Mouse (Mus musculus) heart, adult 18-20 months (tissue): Measurements from ENCODE around the gene Rnf39. TPM values are rescaled to one million over a fixed set of nuclear protein-coding genes. Genes with fewer than 3 reads are reported as not detected.
"Not testable (repeated sequence)": the region's sequence is repeated elsewhere in the genome, so short reads cannot be mapped to it uniquely, and the experiment has no call there.

Experiments used
- DNase-seq, 2 experiments: peaks; one replicate each; pipeline ENCODE4 v3.0.0; 2021 to 2022; ENCODE audit warnings: mixed read lengths in 1 of 2
- total RNA-seq, 2 experiments: library from RNA; stranded (reverse); gene quantifications; 2 replicates each; pipeline ENCODE4 v1.2.3; 2021

Rnf39 gene
- total RNA-seq, 2 experiments from 2014 or later = 0.72 to 0.87 TPM

GRCm38 (mm10) chr17:36982253-36983155, 39.8 kb downstream of the Rnf39 start:
- DNase-seq = no peak

GRCm38 (mm10) chr17:36988475-36988874, 45.8 kb downstream of the Rnf39 start:
- no peak for DNase-seq

DNA sequence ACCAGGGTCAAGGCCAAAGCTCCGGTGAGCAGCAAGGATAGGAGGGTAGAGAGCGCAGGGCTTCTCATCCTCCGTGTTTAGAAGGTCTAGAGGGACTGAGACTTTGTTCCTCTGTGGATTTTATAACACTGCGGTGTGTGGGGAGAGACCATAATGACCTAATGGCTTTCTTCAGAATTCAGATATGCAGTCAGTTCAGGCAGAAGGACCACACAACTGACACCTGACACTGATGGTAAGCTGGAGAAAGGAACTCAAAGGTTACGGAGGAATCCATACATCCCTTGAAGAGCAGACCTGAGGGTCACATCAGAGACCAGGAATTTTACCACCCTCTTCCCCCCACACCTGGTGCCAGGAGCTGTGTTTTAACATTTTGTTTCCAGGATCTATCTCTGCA, 46.7 kb downstream of the Rnf39 start, which contains the start of gene H2-M5:
TSS of gene H2-M5 (minus strand) at position 101 of the 400 bp plus-strand sequence.
- DNase-seq = no peak

DNA sequence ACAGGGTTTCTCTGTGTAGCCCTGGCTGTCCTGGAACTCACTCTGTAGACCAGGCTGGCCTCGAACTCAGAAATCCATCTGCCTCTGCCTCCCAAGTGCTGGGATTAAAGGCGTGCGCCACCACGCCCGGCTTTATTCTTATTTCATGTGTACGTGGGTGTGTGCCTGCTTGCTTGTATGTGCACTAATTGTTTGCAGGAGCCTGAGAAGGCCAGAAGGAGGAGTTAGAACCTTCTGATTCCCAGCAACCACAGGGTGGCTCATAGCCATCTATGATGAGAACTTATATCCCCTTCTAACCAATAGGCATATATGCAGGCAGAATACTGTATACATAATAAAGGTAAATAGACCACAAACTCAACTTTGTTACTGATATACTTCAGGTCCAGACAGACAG, 47.9 kb downstream of the Rnf39 start:
- not testable (repeated sequence) for DNase-seq

- DNase-seq = no peak
Measured at GRCm38 (mm10) chr17:36992336-36993104, 49.8 kb downstream of the Rnf39 start.

DNA sequence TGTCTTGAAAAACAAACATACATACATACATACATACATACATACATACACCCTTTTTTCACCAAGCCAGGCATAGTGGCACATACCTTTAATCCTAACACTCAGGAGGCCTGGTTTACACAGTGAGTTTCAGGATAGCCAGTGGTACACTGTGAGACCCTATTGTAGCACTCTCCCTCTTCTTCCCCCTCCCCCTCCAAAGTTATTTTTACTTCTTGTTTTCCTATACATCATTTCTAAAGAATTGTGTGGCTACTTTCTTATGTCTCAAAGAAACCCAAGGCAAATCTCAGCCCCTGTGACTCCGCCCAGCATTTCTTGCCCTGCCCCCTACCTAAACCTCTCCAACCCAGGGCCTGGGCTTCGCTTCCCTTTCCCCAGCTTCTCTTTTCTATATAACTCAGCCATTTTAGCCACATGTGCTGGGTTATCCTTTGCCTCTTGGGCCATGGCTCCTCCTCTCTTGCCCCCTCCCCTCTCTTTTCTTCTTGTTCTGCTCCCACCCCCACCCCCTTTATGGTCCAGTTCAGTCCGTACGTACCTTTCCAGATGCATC, 51.1 kb downstream of the Rnf39 start:
- DNase-seq = no peak

GRCm38 (mm10) chr17:36994528-36994927, 51.8 kb downstream of the Rnf39 start:
- DNase-seq = no peak

DNA sequence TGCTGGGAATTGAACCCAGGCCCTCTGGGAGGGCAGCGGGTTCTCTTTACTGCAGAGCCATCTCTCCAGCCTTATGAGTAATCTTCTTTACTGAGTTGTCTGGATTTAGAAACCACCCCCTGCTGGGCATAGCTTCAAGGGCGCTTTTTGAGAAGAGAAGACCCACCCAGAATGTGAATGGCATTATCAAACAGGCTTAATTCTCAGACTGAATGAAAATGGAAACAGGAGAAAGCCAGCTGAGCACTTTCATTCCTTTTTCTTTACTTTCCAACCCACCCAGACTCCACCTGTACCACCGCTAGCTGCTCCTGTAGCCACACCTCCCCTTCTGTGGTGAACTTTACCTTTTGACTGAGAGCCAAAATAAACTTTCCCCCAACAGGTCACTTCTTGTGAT, 52.7 kb downstream of the Rnf39 start:
- DNase-seq = no peak

- DNase-seq = peak; percentile 56 to 87
Measured at GRCm38 (mm10) chr17:36997033-36997735, 54.5 kb downstream of the Rnf39 start.

Other genes starting within 250 kb of the Rnf39 start
- gene H2-M10.5, start 170.0 kb upstream of the Rnf39 start, total RNA-seq = not detected
- not detected for gene H2-M10.6, start 130.7 kb upstream of the Rnf39 start, total RNA-seq
- gene Trim26, start 105.8 kb upstream of the Rnf39 start, total RNA-seq = 10 to 100 TPM; 17.8 to 18.5 TPM
- not detected for gene Trim15, start 75.7 kb upstream of the Rnf39 start, total RNA-seq
- under 1 TPM; 0.33 to 0.35 TPM for gene Trim10, start 73.3 kb upstream of the Rnf39 start, total RNA-seq
- not detected for gene Trim40, start 52.8 kb upstream of the Rnf39 start, total RNA-seq
- gene Trim31, start 44.8 kb upstream of the Rnf39 start, total RNA-seq = not detected
- 100 to 1,000 TPM in 1 of 2 experiments, 10 to 100 TPM in 1; 95.7 to 113 TPM for gene Ppp1r11, start 8.8 kb downstream of the Rnf39 start, total RNA-seq
- gene Znrd1, start 15.6 kb downstream of the Rnf39 start, total RNA-seq = 10 to 100 TPM; 29.1 to 31.1 TPM
- 10 to 100 TPM; 15.1 to 16.2 TPM for gene Znrd1as, start 15.7 kb downstream of the Rnf39 start, total RNA-seq
- 1 to 10 TPM in 1 of 2 experiments, under 1 TPM in 1; 0.90 to 1.0 TPM for gene 2410137M14Rik, start 38.3 kb downstream of the Rnf39 start, total RNA-seq
- not detected for gene H2-M5, start 46.6 kb downstream of the Rnf39 start, total RNA-seq
- gene Zfp57, start 58.2 kb downstream of the Rnf39 start, total RNA-seq = 1 to 10 TPM; 1.7 to 2.0 TPM
- not detected for gene Mog, start 80.5 kb downstream of the Rnf39 start, total RNA-seq
- 1 to 10 TPM; 6.0 to 8.2 TPM for gene Gabbr1, start 103.0 kb downstream of the Rnf39 start, total RNA-seq
- not detected for gene Olfr90, start 145.6 kb downstream of the Rnf39 start, total RNA-seq
- not detected for gene Olfr91, start 155.4 kb downstream of the Rnf39 start, total RNA-seq
- not detected for gene Olfr92, start 177.2 kb downstream of the Rnf39 start, total RNA-seq
- not detected for gene Olfr93, start 218.6 kb downstream of the Rnf39 start, total RNA-seq